Mouse (Mus musculus) heart, adult 9 months (tissue): ENCODE results near the gene Gm6176.
"Not testable (repeated sequence)": the region's sequence is repeated elsewhere in the genome, so short reads cannot be mapped to it uniquely, and the experiment has no call there.

Experiments
- DNase-seq, 2 experiments: peaks; one replicate each; pipeline ENCODE4 v3.0.0; 2022; ENCODE audit warnings: low spot score in 2 of 2

The Gm6176 gene

GRCm38 (mm10) chr7:22056205-22056604, at the start of gene Gm6176:
TSS of gene Gm6176 (minus strand) at chr7:22056305.
- DNase-seq: not testable (repeated sequence)

- not testable (repeated sequence) for DNase-seq
Measured at GRCm38 (mm10) chr7:22068757-22069156, 12.7 kb upstream of the Gm6176 start, which contains the start of gene Vmn1r139. TSS of gene Vmn1r139 (plus strand) at chr7:22069057.

- DNase-seq: not testable (repeated sequence)
Measured at GRCm38 (mm10) chr7:22028797-22029196, 27.3 kb downstream of the Gm6176 start, which contains the start of gene Vmn1r138. TSS of gene Vmn1r138 (minus strand) at chr7:22028897.
